Mouse (Mus musculus) heart, postnatal 10 days (tissue): ENCODE results near the gene Serac1. TPM values are rescaled to one million over a fixed set of nuclear protein-coding genes. Genes with fewer than 3 reads are reported as not detected.
A peak's percentile ranks its signal among the peaks of the same experiment; 100 is the strongest.

ENCODE experiments used
- DNase-seq, 2 experiments: peaks; one replicate each; pipeline ENCODE4 v3.0.0; 2021
- intact Hi-C: fragments of 180-260 bp; cut with DNase I; formaldehyde crosslinking; loops from one replicate; pipeline ENCODE4 v1.15.1; 2025
- total RNA-seq, 2 experiments: library from RNA; stranded (reverse); gene quantifications; 2 replicates each; pipeline ENCODE4 v1.2.3; 2021

The Serac1 gene
- total RNA-seq, 2 experiments from 2014 or later, result 5.7 to 9.3 TPM

- DNase-seq, result no peak
- intact Hi-C loops, result no loop called here
These were observed 72.3 kb downstream of the Serac1 start for GRCm38 (mm10) chr17:6007101-6007780.

GRCm38 (mm10) chr17:6005638-6006471, 73.7 kb downstream of the Serac1 start:
- peak; percentile 86 for DNase-seq
- intact Hi-C loops, result no loop called here

- intact Hi-C loops, result no loop called here
- DNase-seq, result no peak
These were observed 74.3 kb downstream of the Serac1 start for GRCm38 (mm10) chr17:6005246-6005637.

- intact Hi-C loops, result no loop called here
- no peak for DNase-seq
These were observed 75.9 kb downstream of the Serac1 start for GRCm38 (mm10) chr17:6003661-6004060.

- intact Hi-C loops, result no loop called here
- DNase-seq, result no peak
These were observed 77.0 kb downstream of the Serac1 start for GRCm38 (mm10) chr17:6002563-6002962.

- intact Hi-C loops, result no loop called here
- no peak for DNase-seq
These were observed 77.7 kb downstream of the Serac1 start for GRCm38 (mm10) chr17:6001836-6002235.

- intact Hi-C loops, result no loop called here
- DNase-seq, result no peak
These were observed 78.2 kb downstream of the Serac1 start for GRCm38 (mm10) chr17:6001389-6001788.

GRCm38 (mm10) chr17:6000864-6001319, 78.6 kb downstream of the Serac1 start:
- peak; percentile 62 to 65 for DNase-seq
- intact Hi-C loops, result no loop called here

GRCm38 (mm10) chr17:5999039-5999543, 80.5 kb downstream of the Serac1 start:
- intact Hi-C loops, result no loop called here
- no peak for DNase-seq

- intact Hi-C loops, result no loop called here
- no peak for DNase-seq
These were observed 81.4 kb downstream of the Serac1 start for GRCm38 (mm10) chr17:5998235-5998500.

- intact Hi-C loops, result no loop called here
- peak; percentile 85 to 90 for DNase-seq
These were observed 81.9 kb downstream of the Serac1 start for GRCm38 (mm10) chr17:5997380-5998234.

- peak in 1 of 2 experiments; percentile 56 for DNase-seq
- intact Hi-C loops, result no loop called here
These were observed 83.0 kb downstream of the Serac1 start for GRCm38 (mm10) chr17:5996589-5996988.

- DNase-seq, result no peak
These were observed 84.9 kb downstream of the Serac1 start for GRCm38 (mm10) chr17:5994606-5995005.

GRCm38 (mm10) chr17:5993581-5994260, 85.8 kb downstream of the Serac1 start:
- intact Hi-C loops, result no loop called here

More at GRCm38 (mm10) chr17:5994606-5995005, 84.9 kb downstream of the Serac1 start:
- intact Hi-C loops, result no loop called here

GRCm38 (mm10) chr17:5992866-5993580, 86.5 kb downstream of the Serac1 start:
- no peak for DNase-seq
- intact Hi-C loops, result no loop called here

More at GRCm38 (mm10) chr17:5993581-5994260, 85.8 kb downstream of the Serac1 start:
- DNase-seq, result no peak

Other genes starting within 250 kb of the Serac1 start
- gene Snx9, start 238.4 kb downstream of the Serac1 start, total RNA-seq, result 10 to 100 TPM; 37.7 to 41.0 TPM
- gene Synj2, start 138.5 kb downstream of the Serac1 start, total RNA-seq, result 10 to 100 TPM; 28.2 to 34.1 TPM
- 10 to 100 TPM; 84.6 to 92.8 TPM for gene Gtf2h5, start within 50 bp of the Serac1 start, total RNA-seq
- gene Tulp4, start 26.7 kb upstream of the Serac1 start, total RNA-seq, result 100 to 1,000 TPM; 135 to 136 TPM
- gene Tmem181a, start 177.1 kb upstream of the Serac1 start, total RNA-seq, result 10 to 100 TPM; 12.2 to 12.4 TPM
- 1 to 10 TPM; 2.3 to 3.3 TPM for gene Dynlt1a, start 237.8 kb upstream of the Serac1 start, total RNA-seq